Mouse (Mus musculus): ENCODE measurements around the gene Zg16.

DNA sequence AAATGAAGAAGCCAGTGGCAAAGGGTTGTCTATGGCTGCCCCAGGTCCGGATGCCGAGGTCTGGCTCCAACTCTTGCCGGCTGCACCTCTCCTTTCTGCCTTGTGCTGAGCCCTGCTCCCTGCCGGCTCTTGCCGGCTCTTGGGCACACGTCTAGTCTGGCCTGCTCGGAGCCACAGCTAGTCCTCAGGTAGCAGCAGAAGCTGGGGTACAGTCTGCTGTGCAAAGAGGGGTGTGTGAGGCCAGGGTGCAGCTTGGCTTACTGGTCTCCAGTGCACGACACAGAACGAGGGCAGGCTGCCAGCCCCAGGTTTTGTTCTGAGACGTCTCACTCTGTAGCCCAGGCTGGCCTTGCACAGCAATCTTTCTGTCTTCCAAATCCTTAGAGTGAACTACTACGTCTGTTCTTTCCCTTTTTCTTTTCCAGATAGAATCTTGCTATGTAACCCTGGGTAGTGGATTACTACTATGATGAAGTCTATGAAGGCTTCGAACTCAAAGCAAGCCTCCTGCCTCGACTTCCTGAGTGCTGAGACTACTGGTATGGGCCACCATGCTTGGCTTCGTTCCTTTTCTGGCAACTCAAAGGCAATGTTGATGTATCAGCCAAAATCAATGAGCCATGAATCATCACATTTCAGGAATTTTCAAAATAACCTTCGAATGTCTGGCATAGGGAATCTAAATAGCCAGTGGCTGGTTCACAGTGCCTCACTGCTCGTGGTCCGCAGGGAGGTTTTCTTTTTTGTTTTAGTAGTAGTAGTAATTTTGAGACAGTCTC is 77.6 kb downstream of the Zg16 start:
- TF ChIP-seq EP300 (IDR thresholded peaks at IDR 0.05) = no peak
- TF ChIP-seq CTCF (IDR thresholded peaks at IDR 0.05) = no peak
